Mouse (Mus musculus) C2C12 (cell line): Measurements from ENCODE around the gene 2010109A12Rik.

Experiments
- CTCF ChIP-seq: IDR thresholded peaks from one replicate; pipeline ENCODE4 v1.5.1; 2011; ENCODE audit not compliant: control insufficient read depth, insufficient read depth, insufficient read length
- MAX ChIP-seq: IDR thresholded peaks from one replicate; pipeline ENCODE4 v1.6.1; 2011; ENCODE audit warnings: mild to moderate bottlenecking, control low read depth
- MYOD1 ChIP-seq: IDR thresholded peaks from one replicate; pipeline ENCODE4 v1.6.1; 2011; ENCODE audit warnings: low read depth; ENCODE audit not compliant: control insufficient read depth, insufficient read length
- MYOG ChIP-seq: IDR thresholded peaks from one replicate; pipeline ENCODE4 v1.6.1; 2011; ENCODE audit not compliant: control insufficient read depth, insufficient read length; ENCODE audit errors: extremely low read depth
- USF1 ChIP-seq: IDR thresholded peaks from one replicate; pipeline ENCODE4 v1.6.1; 2011; ENCODE audit warnings: low read depth, mild to moderate bottlenecking, control low read depth, moderate library complexity

DNA sequence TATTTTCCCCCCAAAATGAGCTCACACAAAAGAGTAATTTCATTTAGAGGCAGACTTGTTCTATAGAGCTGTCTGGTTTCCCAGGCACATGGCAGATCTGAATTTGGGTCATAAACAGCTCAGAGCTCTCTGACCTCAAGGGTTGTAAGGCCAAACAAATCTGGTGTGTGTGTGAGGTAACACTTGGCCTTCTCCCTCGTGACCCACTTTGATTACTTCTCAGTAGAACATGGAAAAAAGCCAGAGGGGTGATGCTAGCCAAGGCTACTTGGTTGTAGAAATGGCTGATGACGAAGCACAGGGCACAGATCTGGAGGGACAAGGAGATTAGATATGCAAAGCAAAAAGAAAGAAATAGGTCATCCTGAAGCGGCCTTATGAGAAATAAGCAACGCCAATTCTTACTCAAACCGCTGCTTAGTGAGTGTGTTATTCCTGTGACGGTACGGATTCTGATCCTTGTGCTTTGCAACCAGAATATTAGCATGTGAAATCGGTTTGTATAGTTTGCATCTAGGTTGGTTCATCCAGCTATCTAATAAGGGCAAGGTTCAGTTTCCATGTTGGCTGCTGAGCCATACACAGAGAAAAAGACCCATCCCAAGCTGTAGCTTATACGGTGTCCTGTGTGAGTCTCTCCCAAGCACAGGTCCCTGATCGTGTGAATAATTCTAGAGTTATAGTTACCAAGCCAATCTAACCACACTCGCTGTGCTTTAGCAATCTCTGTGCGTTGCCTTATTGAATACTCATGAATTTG, 44.9 kb downstream of the 2010109A12Rik start:
- TF ChIP-seq USF1 (no peak), CTCF (no peak), MAX (no peak), MYOG (no peak), MYOD1 (no peak)
